Mouse (Mus musculus) spleen, adult 12 weeks (tissue): ENCODE measurements around the gene Zfp398.
A peak's percentile ranks its signal among the peaks of the same experiment; 100 is the strongest.
"Not testable (repeated sequence)": the region's sequence is repeated elsewhere in the genome, so short reads cannot be mapped to it uniquely, and the experiment has no call there.

Experiments used
- DNase-seq: peaks from one replicate; pipeline ENCODE4 v3.0.0; 2022; ENCODE audit warnings: low spot score

Gene Zfp398

DNA sequence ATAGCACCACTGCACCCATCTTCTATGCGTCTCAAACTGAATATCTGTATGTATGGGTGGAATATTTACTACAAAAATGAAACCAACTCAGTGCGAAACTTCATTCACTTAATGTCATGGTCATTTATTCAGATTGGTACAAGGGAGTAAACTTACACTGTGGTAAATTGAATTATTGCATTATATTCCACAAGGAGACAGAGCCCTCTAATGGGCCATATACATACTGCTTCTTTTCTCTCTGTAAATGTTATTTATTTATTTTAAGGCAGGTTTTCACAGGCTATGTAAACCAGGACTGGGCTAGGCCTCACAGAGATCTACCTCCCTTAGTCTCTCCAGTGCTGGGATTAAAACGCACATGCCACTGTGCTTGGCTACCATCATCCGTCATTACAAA, 8.0 kb upstream of the Zfp398 start:
- DNase-seq = no peak

DNA sequence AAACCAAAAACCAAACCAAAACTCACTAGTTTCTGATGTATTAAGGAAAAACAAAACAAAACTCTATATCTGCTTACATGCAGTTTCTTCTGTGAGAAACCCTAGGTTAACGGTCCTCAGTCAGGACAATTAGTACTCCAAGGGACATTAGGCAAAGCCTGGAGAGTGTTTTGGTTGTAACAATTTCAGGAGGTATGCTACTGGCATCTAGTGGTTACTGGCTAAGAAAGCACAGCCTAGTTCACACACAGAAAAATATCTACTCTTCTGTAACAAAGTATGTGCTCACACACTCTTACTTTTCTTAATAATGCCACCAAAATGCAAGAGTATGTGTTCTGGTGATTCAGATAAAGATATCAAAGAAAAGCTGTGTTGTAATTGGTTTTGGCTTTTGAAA, 6.5 kb upstream of the Zfp398 start:
- DNase-seq = no peak

DNA sequence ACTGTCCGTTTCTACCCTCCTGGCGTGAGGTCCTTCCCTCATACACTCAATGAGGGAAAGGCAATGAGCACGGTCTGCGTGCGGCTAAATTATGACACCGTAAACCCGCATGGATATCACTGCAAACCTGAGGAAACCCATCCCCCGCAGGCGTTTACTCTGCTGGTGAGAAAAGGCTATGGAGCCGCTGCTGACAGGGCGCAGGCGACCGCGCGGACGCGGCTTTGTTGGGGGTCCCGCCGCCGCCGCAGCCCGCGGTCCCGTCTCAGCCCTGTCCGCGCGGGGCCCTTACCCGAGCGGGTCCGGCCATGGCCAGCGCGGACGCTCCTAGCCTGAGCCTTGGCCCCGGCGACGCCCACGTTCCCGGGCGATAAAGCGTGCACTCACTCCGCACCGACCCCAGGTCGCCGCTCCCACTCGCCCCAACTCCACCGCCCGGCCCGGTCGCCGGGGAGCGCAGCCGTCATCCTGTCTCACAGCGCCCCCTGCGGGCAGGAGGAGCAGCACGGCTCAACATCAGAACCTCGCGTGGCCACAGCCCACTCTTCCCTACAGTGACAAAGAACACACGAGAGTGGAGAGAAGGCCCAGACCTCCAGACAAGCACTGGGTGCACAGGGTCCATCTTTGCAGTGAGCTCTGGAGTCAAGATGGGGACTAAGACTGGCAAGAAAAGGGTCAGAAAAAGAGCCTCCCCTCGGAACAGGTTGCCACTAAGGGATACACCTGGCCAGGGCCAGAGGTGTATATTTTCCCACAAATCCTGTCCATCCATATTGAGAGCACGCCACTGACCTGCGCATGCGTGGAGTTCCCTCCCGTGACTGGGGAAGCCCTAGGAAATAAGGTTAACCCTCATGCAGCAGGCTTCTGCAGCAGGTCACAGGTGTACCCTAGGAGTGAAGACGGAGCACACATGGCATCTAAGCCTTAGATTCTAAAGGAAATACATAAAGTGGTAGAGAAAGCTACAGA, 5.1 kb upstream of the Zfp398 start, which contains the start of gene Zfp786:
Gene Zfp786 (minus strand): TSS at position 764 of the 975 bp plus-strand sequence.
- peak; percentile 87 for DNase-seq

DNA sequence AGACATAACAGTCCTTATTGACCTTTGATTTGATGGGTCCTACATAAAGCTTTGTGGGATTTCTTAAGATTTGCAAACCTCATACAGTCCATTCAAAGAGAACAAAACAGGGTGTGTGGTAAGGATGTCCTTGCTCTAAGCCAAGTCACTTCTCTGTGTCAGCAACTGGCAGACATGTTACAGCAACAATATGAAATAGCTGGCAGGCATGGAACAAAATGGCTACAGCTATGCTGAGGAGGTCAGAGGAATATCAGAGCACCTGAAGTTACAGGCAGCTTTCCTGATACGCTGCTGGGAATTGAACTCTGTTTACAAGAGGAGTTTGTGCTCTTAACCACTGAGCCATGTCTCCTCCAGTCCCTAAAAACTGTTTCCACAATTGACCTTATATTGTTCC, 3.2 kb upstream of the Zfp398 start:
- no peak for DNase-seq

DNA sequence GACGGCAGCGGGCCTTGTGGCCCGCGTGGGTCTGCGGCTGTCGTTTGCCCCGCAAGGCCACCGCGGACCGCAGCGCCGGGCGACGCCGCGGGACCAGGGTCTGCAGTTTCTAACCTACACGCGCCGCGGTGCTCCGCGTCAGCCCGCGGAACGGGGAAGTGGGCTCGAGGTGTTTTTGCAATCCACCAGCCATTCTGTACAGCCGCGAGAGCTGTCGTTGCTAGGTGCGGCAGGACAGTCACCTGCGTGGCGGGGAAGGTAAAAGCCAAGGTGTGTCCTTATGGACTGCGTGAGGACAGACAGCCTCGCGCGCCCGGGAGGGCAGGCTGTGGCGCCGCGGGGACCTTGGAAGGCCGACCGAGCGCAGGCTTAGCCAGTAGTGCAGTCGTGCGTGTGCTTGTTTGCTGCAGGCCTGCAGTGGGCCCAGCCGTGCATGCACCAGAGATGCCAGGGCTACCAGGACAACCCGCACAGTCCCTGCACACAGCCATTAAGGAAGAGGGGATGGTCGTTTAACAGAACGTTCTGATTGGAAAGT, 592 bp downstream of the Zfp398 start:
- peak; percentile 54 for DNase-seq

DNA sequence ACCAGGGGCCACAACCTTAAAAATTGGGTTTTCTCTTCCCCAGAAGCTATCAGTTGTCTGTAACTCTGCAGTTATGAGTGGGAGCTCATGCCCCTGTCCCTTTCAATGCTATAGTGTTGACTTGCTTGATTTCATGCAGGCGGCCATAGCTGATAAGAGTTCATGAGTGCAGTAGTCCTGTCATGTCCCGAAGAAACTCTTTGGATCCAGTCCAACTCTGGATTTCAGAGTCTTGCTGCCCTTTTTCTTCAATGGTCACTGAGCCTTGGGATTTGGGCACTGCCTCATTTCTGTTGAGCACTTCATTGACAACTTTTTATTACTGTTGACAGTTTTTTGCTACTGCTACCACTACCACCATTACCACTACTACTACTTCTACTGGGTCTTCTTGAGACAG, 2.2 kb downstream of the Zfp398 start:
- no peak for DNase-seq

DNA sequence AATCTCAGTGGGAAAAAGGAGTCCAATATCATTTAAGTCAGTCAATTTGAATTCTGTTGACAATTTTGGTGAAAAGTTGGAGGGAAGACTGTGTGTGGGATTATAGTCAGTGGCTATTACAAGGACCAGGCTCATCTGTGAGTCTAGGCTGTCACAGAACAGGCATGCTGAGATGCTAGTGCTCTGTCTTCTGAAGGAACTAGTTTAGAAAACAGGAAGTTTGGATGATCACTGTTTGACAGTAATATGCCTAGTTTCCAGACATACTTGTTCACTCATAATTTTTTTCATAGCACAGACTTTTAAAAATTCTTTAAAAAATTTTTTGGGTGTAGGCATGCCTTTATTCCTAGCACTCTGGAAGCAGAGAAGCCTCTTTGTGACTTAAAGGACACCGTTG, 5.6 kb downstream of the Zfp398 start:
- DNase-seq = no peak

DNA sequence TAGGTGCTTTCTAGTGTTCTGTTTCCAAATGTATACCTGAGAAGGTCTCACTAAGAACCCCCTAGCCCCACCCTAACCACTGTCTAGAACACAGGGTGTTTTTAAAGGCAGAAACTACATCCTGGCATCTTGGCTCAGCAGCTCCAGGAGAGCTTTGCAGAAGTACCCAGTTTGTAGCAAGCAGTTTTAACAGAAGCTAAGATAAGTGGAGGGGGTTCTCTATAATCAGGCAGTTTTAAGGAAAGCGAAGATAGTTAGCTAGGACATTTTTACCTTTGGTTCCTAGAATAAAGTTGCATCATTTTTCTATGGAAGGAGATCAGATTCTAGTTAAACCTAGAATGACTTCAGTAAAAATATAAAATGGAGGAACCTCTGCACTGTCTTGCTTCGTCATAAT, 6.4 kb downstream of the Zfp398 start:
- DNase-seq = no peak

DNA sequence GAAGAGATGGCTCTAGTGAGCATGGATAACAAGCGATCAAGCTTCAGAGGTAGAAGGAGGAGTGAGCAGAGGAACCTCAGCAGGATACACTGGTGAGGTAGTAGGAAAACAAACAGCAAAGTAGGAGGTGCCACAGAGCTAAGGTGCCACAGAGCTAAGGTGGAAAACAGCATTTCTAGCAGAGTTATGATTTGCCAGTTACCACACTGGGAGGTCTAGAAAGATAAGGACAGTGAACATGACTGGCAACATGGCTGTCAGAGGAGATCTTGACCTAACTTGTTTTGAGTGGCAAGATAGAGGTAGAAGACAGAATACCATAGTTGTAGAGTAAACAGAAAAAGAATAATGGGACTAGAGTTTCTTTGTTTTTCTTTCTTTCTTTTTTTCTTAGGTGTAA, 6.9 kb downstream of the Zfp398 start:
- no peak for DNase-seq

DNA sequence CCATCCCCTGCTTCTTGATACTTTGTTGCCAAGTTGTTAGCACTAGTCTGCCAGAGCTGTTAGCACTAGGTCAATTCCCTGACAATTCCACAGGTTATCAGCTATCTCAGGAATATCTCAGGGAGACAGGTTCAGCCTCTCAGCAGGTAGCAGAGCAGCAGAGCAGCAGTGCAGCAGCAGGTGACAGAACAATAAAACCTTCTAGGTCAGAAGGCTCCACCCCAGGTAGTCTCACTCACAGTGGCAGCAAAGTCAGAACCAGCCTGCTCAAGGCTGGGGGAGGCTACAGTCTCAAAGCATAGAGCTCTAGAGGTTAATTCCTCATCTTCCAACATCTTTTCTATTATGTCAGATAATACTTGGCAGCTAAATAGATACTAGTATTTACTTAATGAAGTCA, 10.3 kb downstream of the Zfp398 start:
- no peak for DNase-seq

DNA sequence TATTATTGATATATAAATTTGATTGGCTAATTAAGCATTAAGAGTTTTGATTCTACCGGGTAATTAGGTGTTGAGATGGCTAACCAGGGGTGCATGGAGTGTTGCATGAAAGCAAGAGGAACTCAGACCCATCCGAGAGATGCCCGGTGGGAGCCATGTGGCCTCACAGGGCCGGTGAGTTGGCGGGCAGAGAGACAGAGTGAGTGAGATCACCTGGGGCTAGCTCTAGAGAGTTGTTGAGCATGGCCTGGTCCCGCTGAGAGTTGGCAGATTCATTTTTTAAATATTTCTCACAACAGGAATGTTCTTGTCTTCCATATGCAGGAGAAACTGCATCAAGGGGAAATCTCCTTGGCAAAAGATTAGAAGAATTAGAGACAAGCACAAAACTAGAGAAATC, 21.8 kb downstream of the Zfp398 start:
- DNase-seq = no peak

DNA sequence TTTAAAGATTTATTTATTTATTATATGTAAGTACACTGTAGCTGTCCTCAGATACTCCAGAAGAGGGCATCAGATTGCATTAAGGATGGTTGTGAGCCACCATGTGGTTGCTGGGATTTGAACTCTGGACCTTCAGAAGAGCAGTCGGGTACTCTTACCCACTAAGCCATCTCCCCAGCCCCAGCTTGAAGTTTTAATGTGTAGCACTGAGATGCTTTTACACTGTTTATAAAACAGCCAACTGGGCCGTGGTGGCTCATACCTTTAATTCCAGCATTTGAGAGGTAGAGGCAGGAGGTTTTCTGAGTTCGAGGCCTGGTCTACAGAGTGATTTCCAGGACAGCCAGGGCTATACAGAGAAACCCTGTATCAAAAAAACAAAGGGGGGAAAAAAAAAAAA, 22.3 kb downstream of the Zfp398 start:
- not testable (repeated sequence) for DNase-seq

DNA sequence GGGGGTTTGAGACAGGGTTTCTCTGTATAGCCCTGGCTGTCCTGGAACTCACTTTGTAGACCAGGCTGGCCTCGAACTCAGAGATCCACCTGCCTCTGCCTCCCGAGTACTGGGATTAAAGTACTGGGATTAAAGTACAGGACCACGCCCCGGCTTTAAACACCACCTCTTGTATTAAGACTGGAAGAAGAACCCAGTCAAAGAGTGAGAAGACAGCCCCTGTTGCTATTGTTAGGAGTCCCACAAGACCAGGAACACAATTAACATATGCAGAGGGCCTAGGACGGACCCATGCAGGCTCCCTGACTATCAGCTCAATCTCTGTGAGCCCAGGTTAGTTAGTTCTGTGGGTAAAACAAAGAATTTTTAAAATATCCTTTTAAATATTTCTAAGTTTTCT, 36.8 kb downstream of the Zfp398 start:
- DNase-seq = no peak

DNA sequence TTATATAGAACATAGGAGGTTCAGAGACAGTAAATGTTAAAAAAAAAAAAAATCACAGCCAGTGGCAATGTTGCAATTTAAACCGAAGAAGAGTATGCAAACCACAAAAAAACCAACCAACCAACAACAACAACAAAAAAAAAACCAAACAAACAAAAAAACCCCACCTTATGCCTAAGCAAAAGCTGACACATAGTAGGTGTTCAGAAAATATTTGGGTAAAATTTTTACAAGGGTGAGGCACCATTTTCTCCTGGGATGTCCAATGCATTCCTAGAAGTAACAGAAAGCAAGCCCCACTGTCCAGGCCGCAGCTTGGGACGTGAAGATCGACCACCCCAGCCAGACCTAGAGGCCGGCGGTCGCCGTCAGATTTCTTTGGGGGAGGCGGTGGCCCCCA, 41.6 kb downstream of the Zfp398 start, which contains the start of gene Zfp282:
Gene Zfp282 (plus strand): TSS at position 147 of the 400 bp plus-strand sequence.
- DNase-seq = no peak

DNA sequence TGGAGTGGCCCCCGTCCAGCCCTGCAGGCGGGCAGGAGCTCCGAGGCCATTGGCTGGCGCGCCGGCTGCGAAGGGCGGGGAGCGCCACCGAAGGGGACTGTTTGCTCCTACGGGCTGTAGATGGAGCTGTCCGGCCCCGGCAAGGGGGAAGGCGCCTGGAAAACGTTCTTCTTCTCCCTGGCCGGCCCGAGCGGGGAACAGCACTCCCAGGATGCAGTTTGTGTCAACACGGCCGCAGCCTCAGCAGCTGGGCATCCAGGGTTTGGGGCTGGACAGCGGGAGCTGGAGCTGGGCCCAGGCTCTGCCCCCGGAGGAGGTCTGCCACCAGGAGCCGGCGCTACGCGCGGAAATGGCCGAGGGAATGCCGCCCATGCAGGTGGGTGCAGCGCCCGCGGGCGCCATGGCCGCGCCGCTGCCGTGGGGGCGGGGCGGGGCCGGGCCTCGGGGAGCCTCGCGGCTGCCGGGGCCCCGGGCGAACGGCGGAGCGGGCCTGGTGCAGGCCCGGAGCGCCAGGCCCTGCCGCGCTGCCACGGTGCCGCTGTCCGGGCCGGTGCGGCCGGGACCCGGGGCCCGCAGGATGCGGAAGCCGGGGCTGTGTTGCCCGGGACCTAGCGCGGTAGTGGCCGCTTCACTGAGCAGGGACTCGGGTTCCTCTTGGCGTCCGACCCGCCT, 42.1 kb downstream of the Zfp398 start:
- DNase-seq = peak; percentile 75

DNA sequence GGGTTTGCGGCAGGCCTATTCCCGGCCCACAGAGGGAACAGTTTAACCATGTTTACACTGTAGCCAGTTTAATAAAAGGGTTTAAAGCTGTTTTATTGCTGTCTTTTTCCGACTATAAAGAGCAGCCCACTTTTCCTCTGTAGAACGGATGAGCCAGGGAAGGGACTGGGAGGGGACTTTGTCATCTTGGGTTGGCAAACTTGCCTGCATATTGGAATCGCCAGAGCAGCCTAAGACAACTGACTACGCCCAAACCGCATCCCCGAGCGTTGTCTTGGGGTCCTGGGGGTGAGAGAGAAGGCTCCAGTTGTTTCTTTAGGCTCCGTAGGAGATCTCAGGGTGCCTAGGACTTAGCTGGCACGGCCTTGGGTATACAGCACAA, 42.7 kb downstream of the Zfp398 start:
- DNase-seq = no peak

DNA sequence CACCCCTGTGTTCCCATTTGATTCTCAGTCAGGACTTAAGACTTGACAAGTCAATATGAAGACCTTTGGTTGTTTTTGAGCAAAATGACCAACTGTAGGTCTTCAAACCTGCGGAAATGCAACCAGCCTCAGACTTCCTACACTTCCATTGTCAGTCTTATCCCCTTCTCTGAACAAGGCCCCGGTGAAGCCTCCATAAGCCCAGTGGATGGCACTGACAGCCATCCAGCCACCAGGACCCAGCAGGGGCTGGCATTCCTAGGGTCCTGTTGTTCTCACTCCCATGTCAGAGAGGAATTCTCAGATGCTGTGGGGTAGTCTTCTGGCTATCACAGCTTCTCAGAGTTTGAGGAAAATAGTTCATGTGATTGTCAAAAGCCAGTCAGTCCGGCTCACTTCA, 43.1 kb downstream of the Zfp398 start:
- DNase-seq = no peak

DNA sequence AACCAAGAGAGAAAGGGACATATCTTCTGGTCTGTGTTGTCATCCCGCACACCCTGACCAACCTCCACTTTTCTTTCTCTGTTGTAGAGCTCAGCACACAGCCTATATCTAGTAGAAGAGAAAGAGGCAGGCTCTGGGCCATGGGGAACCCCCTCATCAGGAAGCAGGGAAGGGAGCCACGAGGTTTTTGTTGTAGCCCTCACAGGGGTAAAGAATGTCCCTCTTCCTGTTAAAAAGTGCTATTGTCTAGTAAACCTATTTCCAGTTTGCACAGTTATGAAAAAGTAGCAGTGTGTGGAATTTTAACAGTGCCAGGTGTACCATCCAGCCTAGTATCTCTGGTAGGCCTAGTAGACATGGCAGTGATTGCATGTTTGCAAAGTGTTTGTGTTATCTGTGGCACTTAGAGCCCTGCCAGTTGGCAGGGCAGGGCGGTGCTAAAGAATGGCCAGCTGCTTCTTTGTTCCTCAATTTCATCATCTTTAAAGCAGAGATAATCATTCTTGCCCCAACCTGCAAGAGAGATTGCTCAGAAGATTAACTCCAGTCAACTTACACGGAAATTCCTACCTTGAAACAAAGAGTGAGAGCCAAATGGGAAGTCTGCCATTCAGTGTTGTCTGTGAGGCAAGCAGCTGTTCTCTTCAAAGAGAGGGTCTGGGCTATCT, 43.7 kb downstream of the Zfp398 start:
- DNase-seq = no peak

DNA sequence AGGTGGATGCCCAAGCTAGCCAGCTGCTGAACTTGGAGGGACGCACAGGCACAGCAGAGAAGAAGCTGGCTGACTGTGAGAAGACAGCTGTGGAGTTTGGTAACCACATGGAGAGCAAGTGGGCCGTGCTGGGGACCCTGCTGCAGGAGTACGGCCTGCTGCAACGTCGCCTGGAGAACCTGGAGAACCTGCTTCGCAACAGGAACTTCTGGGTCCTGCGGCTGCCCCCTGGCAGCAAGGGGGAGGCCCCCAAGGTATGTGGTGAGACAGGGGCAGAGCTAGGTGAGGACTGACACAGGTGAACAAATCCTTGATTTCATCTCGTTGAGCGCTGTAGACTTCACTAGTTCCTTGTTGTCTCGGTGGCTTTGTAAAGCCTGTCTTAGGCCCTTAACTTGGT, 44.7 kb downstream of the Zfp398 start:
- DNase-seq = no peak

DNA sequence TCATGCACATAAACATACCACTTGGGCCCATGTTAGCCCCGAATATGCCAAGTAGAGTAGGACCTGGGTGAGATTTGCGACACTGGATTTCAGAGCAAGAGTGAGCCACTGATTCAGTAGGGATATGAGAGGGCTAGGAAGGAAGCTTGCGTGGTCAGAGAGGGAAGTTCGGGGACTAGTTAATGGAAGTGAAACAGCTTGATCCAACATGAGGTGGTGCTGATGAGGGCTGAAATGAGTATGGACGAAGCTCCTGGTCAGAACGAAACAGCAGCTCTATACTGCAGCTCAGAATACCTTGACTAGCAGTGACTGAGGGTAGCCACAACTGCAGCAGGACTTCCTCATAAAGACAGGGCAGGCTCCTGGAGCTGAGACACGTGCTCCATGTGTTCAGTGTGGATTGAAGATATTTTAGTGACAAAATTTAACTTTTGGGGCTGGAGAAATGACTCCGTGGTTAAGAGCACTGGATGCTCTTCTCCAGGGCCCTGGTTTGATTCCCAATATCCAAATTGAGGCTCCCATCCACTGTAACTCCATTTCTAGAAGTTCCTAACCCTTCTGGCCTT, 53.4 kb downstream of the Zfp398 start:
- no peak for DNase-seq

DNA sequence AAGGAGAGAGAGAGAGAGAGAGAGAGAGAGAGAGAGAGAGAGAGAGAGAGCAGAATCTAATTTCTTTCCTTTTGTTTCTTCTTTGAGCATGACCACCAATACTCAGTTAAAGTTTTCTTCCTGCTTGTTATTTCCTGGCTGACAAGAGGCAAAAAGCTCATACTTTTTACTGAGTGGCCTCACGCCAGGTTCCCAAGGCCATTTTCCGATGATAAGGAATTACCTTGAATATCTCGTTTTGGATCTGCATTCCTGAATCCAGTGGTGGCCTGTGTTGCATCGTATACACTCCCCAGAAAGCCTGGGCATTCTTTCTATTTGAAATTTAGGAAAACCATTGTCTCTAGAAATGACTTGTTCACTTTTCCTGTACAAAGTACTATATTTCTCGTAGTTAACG, 64.0 kb downstream of the Zfp398 start:
- DNase-seq = no peak

DNA sequence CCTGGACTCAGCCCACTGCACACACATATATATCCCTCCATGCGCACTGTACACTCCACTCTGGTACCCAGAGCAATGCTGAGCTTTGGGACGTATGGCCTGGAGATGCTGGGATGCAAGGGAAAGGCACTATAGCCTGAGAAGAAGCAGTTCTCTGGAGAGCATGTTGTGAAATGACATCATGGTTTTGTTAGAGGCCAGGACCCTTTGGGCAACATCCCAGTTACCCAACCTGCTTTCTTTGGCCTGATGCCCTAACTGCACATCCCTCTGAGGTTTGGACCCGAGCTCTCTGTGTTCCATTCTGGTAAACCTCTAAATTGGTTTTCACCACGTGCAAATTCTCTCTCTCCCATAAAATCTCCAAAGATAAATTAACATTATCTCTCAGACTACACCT, 68.1 kb downstream of the Zfp398 start:
- no peak for DNase-seq
